In genomic region chr1:185587671-185588347, GRCm38 (mm10) we compare ENCODE assay signal across 17 mouse cellular contexts.
DNase-seq lines count a peak whose midpoint lies in the region; ATAC-seq lines count a peak whose summit lies in the region.
"Had no signal": no experiment of that assay in that cellular context is flagged by ENCODE, and none has a peak within 500 bp of the region (broad histone marks: within the 10 kb centered on the region; RNA-seq: fewer than 3 reads in every experiment).

No protein-coding gene starts in this region.

- H3K27me3 ChIP-seq in lung, embryonic 15.5 days: no peaks in the 10 kb centered on the region
- H3K27me3 ChIP-seq: embryonic facial prominence, embryonic 12.5 days; forebrain, embryonic 13.5 days; hindbrain, embryonic 13.5 days; limb, embryonic 13.5 days had no signal

- no peaks in the 10 kb centered on the region for H3K9me3 ChIP-seq in lung, embryonic 15.5 days
- H3K9me3 ChIP-seq: embryonic facial prominence, embryonic 12.5 days; forebrain, embryonic 13.5 days; hindbrain, embryonic 13.5 days; limb, embryonic 13.5 days had no signal

- H3K27ac ChIP-seq in lung, embryonic 15.5 days: peak overlapping the region; percentile 86
- H3K27ac ChIP-seq: embryonic facial prominence, embryonic 12.5 days; forebrain, embryonic 13.5 days; hindbrain, embryonic 13.5 days; layer of hippocampus, adult 2 months; limb, embryonic 13.5 days; midbrain, embryonic 10.5 days had no signal

- DNase-seq in adrenal gland, adult 8-10 months: peak; percentile 25
- no peak for DNase-seq in adrenal gland, adult 18-20 months (ENCODE audit: low spot score in 2 of 2)
- peak; percentile 14 for DNase-seq in R1 (ENCODE audit: low read depth, low spot score)
- DNase-seq in gastrocnemius, postnatal 25 days: peak; percentile 71
- no peak for DNase-seq in ovary, postnatal 36 days (ENCODE audit: low spot score)
- no peak for DNase-seq in natural killer cell, adult 2 months (ENCODE audit: low spot score in 2 of 2)
- no peak for DNase-seq in cerebellum, adult 9-11 months
- DNase-seq: cerebellum, adult 2 months; right cerebral cortex, postnatal 14 days; thymus, adult 2 months had no signal

- ATAC-seq in lung, embryonic 15.5 days (ENCODE audit: borderline replicate concordance, extremely low read depth, low FRiP score, low TSS enrichment): peak; percentile 84
- ATAC-seq: forebrain, embryonic 13.5 days had no signal

- WGBS in lung, embryonic 15.5 days: 38% methylated on average over 13 of the region's 13 CpGs

- peaks cover 18% of the 10 kb centered on the region for H3K4me1 ChIP-seq in lung, embryonic 15.5 days
- H3K4me1 ChIP-seq: embryonic facial prominence, embryonic 12.5 days; forebrain, embryonic 13.5 days; hindbrain, embryonic 13.5 days; limb, embryonic 13.5 days; midbrain, embryonic 10.5 days had no signal

- no peak overlapping the region for H3K4me3 ChIP-seq in lung, embryonic 15.5 days
- H3K4me3 ChIP-seq: embryonic facial prominence, embryonic 12.5 days; forebrain, embryonic 13.5 days; hindbrain, embryonic 13.5 days; layer of hippocampus, adult 2 months; limb, embryonic 13.5 days; midbrain, embryonic 10.5 days had no signal

- H3K4me2 ChIP-seq in lung, embryonic 15.5 days: no peak overlapping the region
- H3K4me2 ChIP-seq: embryonic facial prominence, embryonic 12.5 days; forebrain, embryonic 13.5 days; hindbrain, embryonic 13.5 days; limb, embryonic 13.5 days had no signal

- H3K36me3 ChIP-seq in lung, embryonic 15.5 days: no peaks in the 10 kb centered on the region
- H3K36me3 ChIP-seq: embryonic facial prominence, embryonic 12.5 days; hindbrain, embryonic 13.5 days; limb, embryonic 13.5 days; midbrain, embryonic 10.5 days had no signal

- H3K9ac ChIP-seq in lung, embryonic 15.5 days: no peak overlapping the region
- H3K9ac ChIP-seq: embryonic facial prominence, embryonic 12.5 days; forebrain, embryonic 13.5 days; hindbrain, embryonic 13.5 days; limb, embryonic 13.5 days had no signal

Comparison
In these comparisons a context has a peak if more than half of its experiments do, and no peak if none do; other contexts are left out.
1. DNase-seq: peak in adrenal gland, adult 8-10 months (single experiment), R1 (single experiment) and gastrocnemius, postnatal 25 days (single experiment); none in adrenal gland, adult 18-20 months (0 of 2), ovary, postnatal 36 days (single experiment), natural killer cell, adult 2 months (0 of 2) and cerebellum, adult 9-11 months (single experiment).